Mouse (Mus musculus): ENCODE measurements around the gene Kirrel3. TPM values are rescaled to one million over a fixed set of nuclear protein-coding genes. Genes with fewer than 3 reads are reported as not detected.

Kirrel3 gene
- polyA plus RNA-seq, 1 experiment from 2014 or later: 0.72 TPM

GRCm38 (mm10) chr9:34635696-34636095, 150.0 kb downstream of the Kirrel3 start:
- no peak for TF ChIP-seq CTCF (IDR thresholded peaks at IDR 0.05)
- TF ChIP-seq EP300 (IDR thresholded peaks at IDR 0.05): no peak
- WGBS: 71% methylated on average over 6 of the region's 6 CpGs
- no peak overlapping the region for H3K4me2 ChIP-seq (replicated peaks; ENCODE audit: low read depth, low read length)
- no peaks in the 10 kb centered on the region for H3K27me3 ChIP-seq (replicated peaks; ENCODE audit: insufficient read depth, low read length)
- ATAC-seq: no peak
- H3K27ac ChIP-seq (ENCODE audit: low read length): no peak overlapping the region
- 0 out of 2 replicates have a peak, but pooled peaks cover 2% of the 10 kb centered on the region for H3K9me3 ChIP-seq (ENCODE audit: low read length)
- H3K9ac ChIP-seq (replicated peaks; ENCODE audit: low read depth): no peak overlapping the region
- no peak for DNase-seq (ENCODE audit: low spot score)
- H3K4me1 ChIP-seq (ENCODE audit: insufficient read depth, low read depth, low read length): no peaks in the 10 kb centered on the region
- no peaks in the 10 kb centered on the region for H3K36me3 ChIP-seq (ENCODE audit: insufficient read depth, low read length)
- no peak overlapping the region for H3K4me3 ChIP-seq (ENCODE audit: low read depth, low read length)

- H3K4me1 ChIP-seq (ENCODE audit: insufficient read depth, low read depth, low read length): no peaks in the 10 kb centered on the region; the same call in 1 of the 2 replicates
- H3K27me3 ChIP-seq (replicated peaks; ENCODE audit: insufficient read depth, low read length): no peaks in the 10 kb centered on the region
- no peak for TF ChIP-seq CTCF (IDR thresholded peaks at IDR 0.05)
- TF ChIP-seq EP300 (IDR thresholded peaks at IDR 0.05): no peak
- H3K9me3 ChIP-seq (ENCODE audit: low read length): 0 out of 2 replicates have a peak, but pooled peaks cover 2% of the 10 kb centered on the region
- 22% methylated on average over 3 of the region's 3 CpGs for WGBS
- no peak overlapping the region for H3K4me2 ChIP-seq (replicated peaks; ENCODE audit: low read depth, low read length)
- H3K36me3 ChIP-seq (ENCODE audit: insufficient read depth, low read length): no peaks in the 10 kb centered on the region
- ATAC-seq (no peak), DNase-seq (ENCODE audit: low spot score) (no peak)
- no peak overlapping the region for H3K9ac ChIP-seq (replicated peaks; ENCODE audit: low read depth)
- H3K27ac ChIP-seq (ENCODE audit: low read length): no peak overlapping the region
- no peak overlapping the region for H3K4me3 ChIP-seq (ENCODE audit: low read depth, low read length)
Observed at GRCm38 (mm10) chr9:34643917-34644316, 158.2 kb downstream of the Kirrel3 start.

GRCm38 (mm10) chr9:34644392-34644791, 158.7 kb downstream of the Kirrel3 start:
- 27% methylated on average over 8 of the region's 8 CpGs for WGBS
- no peak for DNase-seq (ENCODE audit: low spot score)

GRCm38 (mm10) chr9:34646831-34647230, 161.1 kb downstream of the Kirrel3 start:
- no peaks in the 10 kb centered on the region for H3K9me3 ChIP-seq (ENCODE audit: low read length)
- no peak overlapping the region for H3K4me3 ChIP-seq (ENCODE audit: low read depth, low read length)
- no peak for DNase-seq (ENCODE audit: low spot score)
- H3K27me3 ChIP-seq (replicated peaks; ENCODE audit: insufficient read depth, low read length): no peaks in the 10 kb centered on the region
- no peak for TF ChIP-seq EP300 (IDR thresholded peaks at IDR 0.05)
- TF ChIP-seq CTCF (IDR thresholded peaks at IDR 0.05): no peak
- no peaks in the 10 kb centered on the region for H3K36me3 ChIP-seq (ENCODE audit: insufficient read depth, low read length)
- H3K4me2 ChIP-seq (replicated peaks; ENCODE audit: low read depth, low read length): no peak overlapping the region
- H3K27ac ChIP-seq (ENCODE audit: low read length): no peak overlapping the region
- ATAC-seq: no peak
- no peak overlapping the region for H3K9ac ChIP-seq (replicated peaks; ENCODE audit: low read depth)
- 76% methylated on average over 9 of the region's 9 CpGs for WGBS
- no peaks in the 10 kb centered on the region; the same call in 1 of the 2 replicates for H3K4me1 ChIP-seq (ENCODE audit: insufficient read depth, low read depth, low read length)

More at GRCm38 (mm10) chr9:34644392-34644791, 158.7 kb downstream of the Kirrel3 start:
- ATAC-seq: peak; percentile 23; the same call in 1 of the 2 replicates
- H3K4me2 ChIP-seq (replicated peaks; ENCODE audit: low read depth, low read length): no peak overlapping the region
- H3K9ac ChIP-seq (replicated peaks; ENCODE audit: low read depth): no peak overlapping the region
- TF ChIP-seq CTCF (IDR thresholded peaks at IDR 0.05) (no peak), EP300 (IDR thresholded peaks at IDR 0.05) (no peak)
- H3K27ac ChIP-seq (ENCODE audit: low read length): no peak overlapping the region
- H3K27me3 ChIP-seq (replicated peaks; ENCODE audit: insufficient read depth, low read length): no peaks in the 10 kb centered on the region
- no peak overlapping the region for H3K4me3 ChIP-seq (ENCODE audit: low read depth, low read length)
- no peaks in the 10 kb centered on the region; the same call in 1 of the 2 replicates for H3K4me1 ChIP-seq (ENCODE audit: insufficient read depth, low read depth, low read length)
- H3K36me3 ChIP-seq (ENCODE audit: insufficient read depth, low read length): no peaks in the 10 kb centered on the region
- H3K9me3 ChIP-seq (ENCODE audit: low read length): 0 out of 2 replicates have a peak, but pooled peaks cover 2% of the 10 kb centered on the region

GRCm38 (mm10) chr9:34652278-34652677, 166.6 kb downstream of the Kirrel3 start:
- DNase-seq (ENCODE audit: low spot score) (no peak), ATAC-seq (no peak)
- no peak overlapping the region for H3K9ac ChIP-seq (replicated peaks; ENCODE audit: low read depth)
- no peak overlapping the region for H3K27ac ChIP-seq (ENCODE audit: low read length)
- H3K27me3 ChIP-seq (replicated peaks; ENCODE audit: insufficient read depth, low read length): no peaks in the 10 kb centered on the region
- no peak overlapping the region for H3K4me3 ChIP-seq (ENCODE audit: low read depth, low read length)
- WGBS: 62% methylated on average over 3 of the region's 3 CpGs
- H3K36me3 ChIP-seq (ENCODE audit: insufficient read depth, low read length): no peaks in the 10 kb centered on the region
- TF ChIP-seq EP300 (IDR thresholded peaks at IDR 0.05) (no peak), CTCF (IDR thresholded peaks at IDR 0.05) (no peak)
- no peaks in the 10 kb centered on the region for H3K4me1 ChIP-seq (ENCODE audit: insufficient read depth, low read depth, low read length)
- no peak overlapping the region for H3K4me2 ChIP-seq (replicated peaks; ENCODE audit: low read depth, low read length)
- no peaks in the 10 kb centered on the region for H3K9me3 ChIP-seq (ENCODE audit: low read length)

- Histone ChIP-seq H3K4me1 (ENCODE audit: insufficient read depth, low read depth, low read length) (no peaks in the 10 kb centered on the region), H3K27me3 (replicated peaks; ENCODE audit: insufficient read depth, low read length) (no peaks in the 10 kb centered on the region), H3K4me3 (ENCODE audit: low read depth, low read length) (no peak overlapping the region), H3K9me3 (ENCODE audit: low read length) (no peaks in the 10 kb centered on the region), H3K9ac (replicated peaks; ENCODE audit: low read depth) (no peak overlapping the region), H3K27ac (ENCODE audit: low read length) (no peak overlapping the region), H3K36me3 (ENCODE audit: insufficient read depth, low read length) (no peaks in the 10 kb centered on the region), H3K4me2 (replicated peaks; ENCODE audit: low read depth, low read length) (no peak overlapping the region)
- ATAC-seq (no peak), DNase-seq (ENCODE audit: low spot score) (no peak)
- TF ChIP-seq EP300 (IDR thresholded peaks at IDR 0.05) (no peak), CTCF (IDR thresholded peaks at IDR 0.05) (no peak)
- WGBS: 83% methylated on average over 1 of the region's 1 CpGs
Observed at GRCm38 (mm10) chr9:34653141-34653540, 167.4 kb downstream of the Kirrel3 start.

GRCm38 (mm10) chr9:34660566-34660965, 174.9 kb downstream of the Kirrel3 start:
- 86% methylated on average over 1 of the region's 1 CpGs for WGBS
- Histone ChIP-seq H3K9ac (replicated peaks; ENCODE audit: low read depth) (no peak overlapping the region), H3K4me2 (replicated peaks; ENCODE audit: low read depth, low read length) (no peak overlapping the region), H3K4me3 (ENCODE audit: low read depth, low read length) (no peak overlapping the region), H3K4me1 (ENCODE audit: insufficient read depth, low read depth, low read length) (no peaks in the 10 kb centered on the region), H3K36me3 (ENCODE audit: insufficient read depth, low read length) (no peaks in the 10 kb centered on the region), H3K27ac (ENCODE audit: low read length) (no peak overlapping the region), H3K9me3 (ENCODE audit: low read length) (no peaks in the 10 kb centered on the region), H3K27me3 (replicated peaks; ENCODE audit: insufficient read depth, low read length) (no peaks in the 10 kb centered on the region)
- TF ChIP-seq CTCF (IDR thresholded peaks at IDR 0.05) (peak; percentile 59), EP300 (IDR thresholded peaks at IDR 0.05) (no peak)
- ATAC-seq (no peak), DNase-seq (ENCODE audit: low spot score) (no peak)

Data from lung, postnatal 0 days (tissue).